Mouse (Mus musculus): ENCODE measurements around the gene Evc2.

GRCm38 (mm10) chr5:37332066-37332465 is 6.2 kb upstream of the Evc2 start:
- TF ChIP-seq CTCF (IDR thresholded peaks at IDR 0.05; ENCODE audit: control insufficient read depth, insufficient read depth, low read length) (no peak), POLR2A (IDR thresholded peaks at IDR 0.05; ENCODE audit: borderline replicate concordance, control insufficient read depth, low read depth, low read length) (no peak)
